Mouse (Mus musculus) brain, embryonic 14.5 days (tissue): ENCODE results near the gene Zfp853. TPM values are rescaled to one million over a fixed set of nuclear protein-coding genes. Genes with fewer than 3 reads are reported as not detected.
A peak's percentile ranks its signal among the peaks of the same experiment; 100 is the strongest.

Experiments used
- DNase-seq: peaks from one replicate; pipeline ENCODE4 v3.0.0-alpha.2; 2011; ENCODE audit warnings: low read depth
- CTCF ChIP-seq: fragments of 200-500 bp; IDR thresholded peaks from 2 replicates; pipeline ENCODE4 v1.5.1; 2012; ENCODE audit warnings: inconsistent platforms, mild to moderate bottlenecking, moderate library complexity, borderline replicate concordance; ENCODE audit not compliant: insufficient read depth, insufficient read length; ENCODE audit errors: extremely low read depth
- POLR2A ChIP-seq: fragments of 200-500 bp; IDR thresholded peaks from 2 replicates; pipeline ENCODE4 v1.6.1; 2012; ENCODE audit warnings: mild to moderate bottlenecking, inconsistent platforms, borderline replicate concordance; ENCODE audit not compliant: poor library complexity, insufficient read depth, insufficient read length, severe bottlenecking; ENCODE audit errors: extremely low read depth
- polyA plus RNA-seq: library from polyadenylated mRNA; depleted of rRNA; stranded (reverse); fragments of >200 nt; gene quantifications from 2 replicates; pipeline ENCODE4 v1.2.3, GENCODE M21; 2012; rRNA removed

Gene Zfp853
- 1.9 and 3.8 TPM in 2 replicates for polyA plus RNA-seq

- TF ChIP-seq POLR2A (no peak), CTCF (no peak)
- DNase-seq = no peak
Observed at GRCm38 (mm10) chr5:143293404-143293803, at the start of gene Zfp853. Zfp853 (minus strand) TSS chr5:143293623.

DNA sequence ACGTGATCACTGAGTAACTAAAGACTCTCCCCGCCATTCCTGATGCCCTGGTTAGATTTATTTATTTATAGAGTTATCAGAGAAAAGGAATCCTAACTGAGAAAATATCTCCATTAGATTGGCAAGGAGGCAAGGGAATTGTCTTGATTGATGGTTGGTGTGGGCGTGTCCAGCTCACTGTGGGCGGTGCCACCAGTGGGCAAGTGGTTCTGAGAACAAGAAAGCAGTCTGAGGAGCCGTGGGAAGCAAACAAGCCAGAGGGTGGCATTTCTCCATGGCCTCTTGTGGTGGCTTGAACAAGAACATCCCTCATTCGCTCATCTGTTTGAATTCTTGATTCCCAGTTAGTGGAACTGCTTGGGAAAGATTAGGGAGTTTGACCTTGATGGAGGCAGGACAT, 46.2 kb upstream of the Zfp853 start:
- TF ChIP-seq CTCF = no peak
- TF ChIP-seq POLR2A = no peak
- no peak for DNase-seq

DNA sequence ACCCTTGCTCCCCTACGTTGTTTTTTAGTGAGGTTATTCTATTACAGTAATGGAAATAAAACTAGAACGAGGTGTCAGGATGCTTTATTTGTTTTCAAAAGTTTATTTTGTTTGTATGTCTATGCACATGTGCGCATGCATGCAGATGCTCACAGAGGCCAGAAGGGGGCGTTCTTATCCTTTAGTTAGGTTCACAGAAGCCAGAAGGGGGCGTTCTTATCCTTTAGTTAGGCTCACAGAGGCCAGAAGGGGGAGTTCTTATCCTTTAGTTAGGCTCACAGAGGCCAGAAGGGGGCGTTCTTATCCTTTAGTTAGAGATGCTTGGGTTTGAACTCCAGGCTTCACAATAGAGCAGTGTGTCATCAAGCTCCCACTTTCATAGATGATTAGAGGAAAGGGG, 43.1 kb upstream of the Zfp853 start:
- TF ChIP-seq POLR2A (no peak), CTCF (no peak; the same call in 1 of the 2 replicates)

GRCm38 (mm10) chr5:143335089-143335460, 41.7 kb upstream of the Zfp853 start:
- no peak for DNase-seq
- TF ChIP-seq POLR2A (no peak), CTCF (no peak)

More for the DNA sequence above, 43.1 kb upstream of the Zfp853 start:
- DNase-seq = no peak

- TF ChIP-seq POLR2A (no peak), CTCF (no peak)
- no peak for DNase-seq
Observed at GRCm38 (mm10) chr5:143334418-143335088, 41.1 kb upstream of the Zfp853 start.

- TF ChIP-seq CTCF (peak; percentile 77), POLR2A (no peak)
- DNase-seq = peak; percentile 80
Observed at GRCm38 (mm10) chr5:143333872-143334271, 40.4 kb upstream of the Zfp853 start.

GRCm38 (mm10) chr5:143328690-143329495, 35.5 kb upstream of the Zfp853 start, which contains the start of gene Zdhhc4:
Zdhhc4 (minus strand) TSS chr5:143329256.
- TF ChIP-seq POLR2A (peak; percentile 90), CTCF (no peak)

DNA sequence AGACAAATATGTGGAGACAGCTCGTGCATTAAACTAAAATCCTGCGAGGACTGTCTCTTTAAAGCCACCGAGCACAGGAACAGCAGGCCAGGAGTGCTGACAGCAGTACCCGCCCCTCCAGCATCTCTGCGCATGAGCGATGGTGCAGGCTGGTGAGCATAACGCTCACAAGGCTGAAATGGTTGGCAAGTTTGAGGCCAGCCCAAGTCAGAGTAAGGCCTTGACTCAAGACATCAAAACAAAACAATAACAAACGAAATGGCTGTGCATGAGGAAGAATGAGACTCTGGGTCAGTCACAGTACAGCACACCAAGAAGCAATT, 23.8 kb upstream of the Zfp853 start:
- no peak for DNase-seq
- TF ChIP-seq CTCF (no peak), POLR2A (no peak)

More at GRCm38 (mm10) chr5:143328690-143329495, 35.5 kb upstream of the Zfp853 start, which contains the start of gene Zdhhc4:
- DNase-seq = peak; percentile 97

DNA sequence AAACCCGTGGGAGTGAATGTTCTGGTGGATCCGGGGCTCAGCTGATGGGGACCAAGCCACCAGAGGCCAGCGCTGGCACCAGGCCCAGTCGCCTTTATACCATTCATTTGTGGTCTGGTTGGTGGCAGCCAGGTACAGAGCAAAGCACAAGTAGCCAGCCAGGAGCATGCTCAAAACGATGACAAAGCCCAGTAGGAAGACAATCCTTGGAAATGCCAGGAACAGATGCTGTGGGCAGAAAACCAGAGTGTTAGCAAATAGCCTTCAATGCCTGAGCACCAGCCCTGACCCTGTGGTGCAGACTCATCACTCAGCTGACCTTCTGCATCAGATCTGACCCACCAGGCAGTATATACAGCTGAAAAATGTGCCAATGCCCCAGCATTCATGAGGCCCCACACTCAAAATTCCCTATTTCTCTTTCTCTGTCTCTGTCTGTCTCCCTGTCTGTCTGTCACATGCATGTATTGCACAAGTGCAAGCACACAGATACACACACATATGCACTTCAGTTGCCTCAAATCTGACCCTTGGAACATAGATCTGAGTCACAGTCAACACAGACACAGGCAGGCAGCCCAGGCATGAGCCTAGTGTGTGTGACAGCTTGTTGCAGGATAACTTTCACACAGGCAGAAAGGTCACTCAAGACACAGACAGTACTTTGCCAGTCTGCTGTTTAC, 23.3 kb upstream of the Zfp853 start:
- TF ChIP-seq CTCF (no peak), POLR2A (no peak)
- no peak for DNase-seq

DNA sequence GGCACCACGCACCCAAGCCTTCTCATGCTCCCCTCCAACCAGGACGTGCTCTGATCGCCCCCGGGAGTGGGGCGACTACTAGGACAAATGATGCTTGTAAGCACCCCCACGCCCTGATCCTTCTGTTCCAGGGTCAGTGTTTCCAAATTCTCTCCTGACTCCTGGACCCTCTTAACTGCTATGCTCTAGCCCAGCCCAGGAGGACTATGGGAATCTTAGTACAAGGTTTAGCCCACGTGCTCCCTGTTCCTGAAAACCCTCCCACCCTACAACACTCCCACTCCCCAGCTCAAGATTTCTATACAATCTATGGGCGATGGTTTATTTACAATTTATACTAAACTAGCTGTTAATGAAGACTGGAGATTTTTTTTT, 22.1 kb upstream of the Zfp853 start:
- DNase-seq = no peak
- TF ChIP-seq CTCF (no peak), POLR2A (no peak)

- TF ChIP-seq CTCF = peak; percentile 86
- peak; percentile 98 for TF ChIP-seq POLR2A
Observed at GRCm38 (mm10) chr5:143314730-143315513, 21.5 kb upstream of the Zfp853 start, which contains the start of gene E130309D02Rik. E130309D02Rik (minus strand) TSS chr5:143315360.

DNA sequence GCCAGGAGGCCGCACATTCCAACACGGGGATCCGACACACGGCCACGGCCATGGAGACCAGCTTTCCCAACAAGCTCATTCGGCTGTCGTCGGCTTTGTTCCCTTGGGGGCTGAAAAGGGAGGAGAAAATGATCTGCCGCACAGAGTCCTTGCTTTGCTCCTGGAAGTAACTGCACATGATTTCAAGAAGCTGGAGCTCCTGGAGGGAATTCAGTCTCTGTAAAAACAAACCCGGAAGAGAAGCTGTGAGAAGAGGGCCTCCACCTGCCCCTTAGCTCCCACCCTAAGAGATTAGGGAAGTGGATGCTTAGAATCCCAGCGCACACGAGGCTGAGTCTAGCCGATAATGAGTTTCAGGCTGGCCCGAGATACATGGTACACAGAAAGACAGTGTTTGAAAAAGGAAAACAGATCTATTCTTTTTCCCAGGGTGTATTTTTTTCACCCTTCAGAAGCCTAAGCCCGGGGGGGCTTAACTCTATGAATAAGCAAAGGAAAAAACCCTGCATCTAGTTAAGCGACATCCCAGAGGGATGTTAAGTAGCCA, 20.8 kb upstream of the Zfp853 start:
- no peak for TF ChIP-seq CTCF
- no peak for TF ChIP-seq POLR2A
- peak; percentile 61 for DNase-seq

More at GRCm38 (mm10) chr5:143314730-143315513, 21.5 kb upstream of the Zfp853 start, which contains the start of gene E130309D02Rik:
- peak; percentile 92 for DNase-seq
